Mouse (Mus musculus): ENCODE measurements around the gene Lhx4.

DNA sequence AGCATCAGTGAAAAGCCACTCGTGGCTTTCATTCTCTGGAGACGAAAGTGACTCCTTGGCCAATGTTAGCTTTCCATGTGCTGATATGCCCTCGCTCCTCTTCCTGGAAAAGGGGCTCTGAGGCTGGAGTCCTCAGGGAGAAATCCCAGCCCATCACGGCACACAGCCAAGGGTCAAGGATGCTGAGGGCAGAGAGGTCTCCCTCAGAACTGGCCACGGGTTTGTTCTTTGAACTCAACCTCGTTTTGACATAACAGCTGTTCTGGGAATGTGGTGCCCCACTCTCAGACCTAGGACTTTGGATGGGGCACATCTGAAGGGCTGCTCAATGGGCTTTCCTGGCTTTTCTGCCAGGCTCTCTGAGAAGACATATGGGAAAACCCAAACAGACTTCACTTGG is 43.4 kb upstream of the Lhx4 start:
- no peak for TF ChIP-seq POLR2A (IDR thresholded peaks at IDR 0.05; ENCODE audit: extremely low read depth, insufficient read depth, low read length)
- TF ChIP-seq CTCF (IDR thresholded peaks at IDR 0.05; ENCODE audit: extremely low read depth, insufficient read depth, low read length): no peak

All from cortical plate, adult 2 months (tissue).